Mouse (Mus musculus) thymus, adult 2 months (tissue): Measurements from ENCODE around the gene Sox12.

Experiments used
- CTCF ChIP-seq: fragments of 200-500 bp; IDR thresholded peaks from 2 replicates; pipeline ENCODE4 v1.5.1; 2012; ENCODE audit warnings: mild to moderate bottlenecking, control low read depth, low read length, moderate library complexity, borderline replicate concordance; ENCODE audit not compliant: control insufficient read depth, poor library complexity, insufficient read depth; ENCODE audit errors: extremely low read depth
- POLR2A ChIP-seq: fragments of 200-500 bp; IDR thresholded peaks from 2 replicates; pipeline ENCODE4 v1.6.1; 2012; ENCODE audit warnings: mild to moderate bottlenecking, low read length, control low read depth, moderate library complexity; ENCODE audit not compliant: control insufficient read depth, poor library complexity, insufficient read depth; ENCODE audit errors: extremely low read depth

GRCm38 (mm10) chr2:152345393-152345792 is 52.5 kb downstream of the Sox12 start:
- TF ChIP-seq POLR2A: no peak
- TF ChIP-seq CTCF: no peak
